Mouse (Mus musculus) thymus, postnatal 25 days (tissue): ENCODE results near the gene Edem3.
"Not testable (repeated sequence)": the region's sequence is repeated elsewhere in the genome, so short reads cannot be mapped to it uniquely, and the experiment has no call there.

Experiments used
- DNase-seq: peaks from one replicate; pipeline ENCODE4 v3.0.0; 2022

The Edem3 gene

GRCm38 (mm10) chr1:151754881-151755659 lies at the start of gene Edem3:
Gene Edem3, plus strand, starts transcription at chr1:151755371.
- DNase-seq: peak; percentile 94

GRCm38 (mm10) chr1:151705723-151706396 lies 49.3 kb upstream of the Edem3 start:
- DNase-seq: peak; percentile 74

- DNase-seq: no peak
Measured at GRCm38 (mm10) chr1:151706397-151706752, 48.8 kb upstream of the Edem3 start.

GRCm38 (mm10) chr1:151708966-151709733 lies 46.0 kb upstream of the Edem3 start:
- no peak for DNase-seq

- no peak for DNase-seq
Measured at GRCm38 (mm10) chr1:151709734-151710022, 45.5 kb upstream of the Edem3 start.

GRCm38 (mm10) chr1:151710424-151711055 lies 44.6 kb upstream of the Edem3 start:
- DNase-seq: no peak

GRCm38 (mm10) chr1:151711062-151711461 lies 44.1 kb upstream of the Edem3 start:
- DNase-seq: no peak

- no peak for DNase-seq
Measured at GRCm38 (mm10) chr1:151712664-151713063, 42.5 kb upstream of the Edem3 start.

- no peak for DNase-seq
Measured at GRCm38 (mm10) chr1:151713622-151714021, 41.5 kb upstream of the Edem3 start.

GRCm38 (mm10) chr1:151716024-151716710 lies 39.0 kb upstream of the Edem3 start:
- DNase-seq: no peak

GRCm38 (mm10) chr1:151717624-151718023 lies 37.5 kb upstream of the Edem3 start:
- DNase-seq: no peak

- no peak for DNase-seq
Measured at GRCm38 (mm10) chr1:151718575-151718974, 36.6 kb upstream of the Edem3 start.

GRCm38 (mm10) chr1:151719911-151720310 lies 35.3 kb upstream of the Edem3 start:
- no peak for DNase-seq

GRCm38 (mm10) chr1:151720566-151720965 lies 34.6 kb upstream of the Edem3 start:
- no peak for DNase-seq

- no peak for DNase-seq
Measured at GRCm38 (mm10) chr1:151721357-151721983, 33.7 kb upstream of the Edem3 start.

- DNase-seq: no peak
Measured at GRCm38 (mm10) chr1:151723771-151724170, 31.4 kb upstream of the Edem3 start.

GRCm38 (mm10) chr1:151725590-151725989 lies 29.6 kb upstream of the Edem3 start:
- no peak for DNase-seq

GRCm38 (mm10) chr1:151726358-151726757 lies 28.8 kb upstream of the Edem3 start:
- DNase-seq: no peak

- no peak for DNase-seq
Measured at GRCm38 (mm10) chr1:151728141-151728540, 27.0 kb upstream of the Edem3 start.

- no peak for DNase-seq
Measured at GRCm38 (mm10) chr1:151737146-151737545, 18.0 kb upstream of the Edem3 start.

GRCm38 (mm10) chr1:151741199-151741621 lies 14.0 kb upstream of the Edem3 start:
- no peak for DNase-seq

GRCm38 (mm10) chr1:151749894-151750293 lies 5.3 kb upstream of the Edem3 start:
- DNase-seq: not testable (repeated sequence)
